Mouse (Mus musculus) brain, embryonic 14.5 days (tissue): ENCODE results near the gene Fras1.

Source experiments
- CTCF ChIP-seq: fragments of 200-500 bp; IDR thresholded peaks from 2 replicates; pipeline ENCODE4 v1.5.1; 2012; ENCODE audit warnings: inconsistent platforms, mild to moderate bottlenecking, moderate library complexity, borderline replicate concordance; ENCODE audit not compliant: insufficient read depth, insufficient read length; ENCODE audit errors: extremely low read depth
- POLR2A ChIP-seq: fragments of 200-500 bp; IDR thresholded peaks from 2 replicates; pipeline ENCODE4 v1.6.1; 2012; ENCODE audit warnings: mild to moderate bottlenecking, inconsistent platforms, borderline replicate concordance; ENCODE audit not compliant: poor library complexity, insufficient read depth, insufficient read length, severe bottlenecking; ENCODE audit errors: extremely low read depth

DNA sequence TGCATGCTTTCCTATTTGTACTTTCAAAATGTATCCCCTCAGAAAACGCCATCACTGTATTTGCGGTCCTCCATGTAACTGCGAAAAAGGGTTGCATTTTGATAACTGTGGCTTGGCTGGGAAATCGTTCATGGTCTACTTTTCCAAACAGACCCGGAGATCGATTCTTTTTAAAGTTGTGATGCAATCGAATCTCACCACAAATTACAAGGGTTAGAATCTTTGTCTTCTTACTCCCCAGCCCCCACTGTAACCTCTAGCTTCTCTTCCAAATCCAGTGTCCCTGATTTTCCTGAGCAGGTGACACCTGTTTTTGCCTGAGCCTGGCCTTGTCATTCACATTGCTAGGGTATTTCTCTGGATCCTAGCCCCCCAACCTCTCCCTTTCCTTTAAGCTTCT is 163.2 kb downstream of the Fras1 start:
- TF ChIP-seq CTCF: no peak
- TF ChIP-seq POLR2A: no peak
